Comparison of ENCODE assay signal across 8 mouse cellular contexts in the genomic region with DNA sequence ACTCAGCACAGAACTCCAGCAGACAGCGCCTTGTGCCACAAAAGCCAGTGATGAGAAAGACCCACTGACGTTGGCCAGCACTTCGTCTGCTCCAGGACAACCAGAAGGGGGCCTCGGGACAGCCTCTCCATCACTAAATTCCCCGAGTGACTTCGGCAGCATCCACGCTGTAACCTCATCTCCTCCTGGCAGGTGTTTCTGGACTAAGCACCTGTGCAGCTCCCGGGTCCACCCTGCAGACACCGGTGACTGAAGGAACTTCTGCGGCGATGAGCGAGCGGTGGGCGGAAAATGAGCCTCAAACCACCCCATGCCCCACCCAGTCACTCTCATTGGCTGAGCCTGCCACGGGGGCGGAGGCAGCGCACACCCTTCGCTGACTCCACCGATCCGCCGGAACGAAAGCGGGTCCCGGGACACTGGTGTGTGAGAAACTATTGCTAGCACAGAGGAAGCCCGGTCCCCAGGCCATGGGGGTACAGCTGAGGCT. TPM values are rescaled to one million over a fixed set of nuclear protein-coding genes. Genes with fewer than 3 reads are reported as not detected.
DNase-seq lines count a peak whose midpoint lies in the region; ATAC-seq and TF ChIP-seq lines count a peak whose summit lies in the region.

A gene (plus strand): TSS at position 378 of the 490 bp plus-strand sequence.

- H3K27ac ChIP-seq in CH12.LX (ENCODE audit: insufficient read depth, low read depth), result no peak within 1 kb of the TSS
- H3K27ac ChIP-seq in forebrain, embryonic 10.5 days, result no peak within 1 kb of the TSS
- H3K27ac ChIP-seq in hindbrain, embryonic 11.5 days (ENCODE audit: low read depth, low read length), result no peak within 1 kb of the TSS
- no peak within 1 kb of the TSS for H3K27ac ChIP-seq in limb, embryonic 14.5 days (replicated peaks; ENCODE audit: low read depth, low read length)
- H3K27ac ChIP-seq in midbrain, embryonic 15.5 days, result no peak within 1 kb of the TSS
- H3K27ac ChIP-seq in spleen, adult 2 months (ENCODE audit: insufficient read depth, low read length), result no peak within 1 kb of the TSS

- peak; percentile 97 for ATAC-seq in hindbrain, embryonic 11.5 days (ENCODE audit: low FRiP score)
- peak; percentile 94 for ATAC-seq in limb, embryonic 14.5 days (ENCODE audit: low FRiP score, low read depth)
- ATAC-seq in midbrain, embryonic 15.5 days (replicated peaks), result peak; percentile 95

- in situ Hi-C loops in CH12.LX (cut with MboI; ENCODE audit: low pct_ligation_motif_present, low pct_unique_long_range_greater_than_20kb, low sequenced_read_pairs), result no loop called here

- TF ChIP-seq CTCF in CH12.LX (conservative IDR thresholded peaks at IDR 0.05 in 1 of 2, IDR thresholded peaks at IDR 0.05 in 1 of 2; ENCODE audit: low read depth in 2 of 2, low read length in 2 of 2), result no peak; a peak in 1 of 4 replicates
- no peak for TF ChIP-seq CTCF in spleen, adult 2 months (IDR thresholded peaks at IDR 0.05; ENCODE audit: extremely low read depth, insufficient read depth, insufficient read length, insufficient replicate concordance)

- WGBS in forebrain, embryonic 10.5 days, result 0% methylated on average over 25 of the region's 25 CpGs
- WGBS in hindbrain, embryonic 11.5 days, result 0% methylated on average over 25 of the region's 25 CpGs
- 1% methylated on average over 25 of the region's 25 CpGs for WGBS in limb, embryonic 14.5 days
- under 1% methylated on average over 25 of the region's 25 CpGs for WGBS in midbrain, embryonic 15.5 days
- 1% methylated on average over 25 of the region's 25 CpGs for WGBS in spleen, adult 2 months

- peak within 1 kb of the TSS; percentile 35 to 49 (median 48) for H3K4me3 ChIP-seq in CH12.LX (replicated peaks in 1 of 3; ENCODE audit: low read depth in 2 of 3, low read length in 2 of 3, poor library complexity in 1 of 3)
- H3K4me3 ChIP-seq in forebrain, embryonic 10.5 days, result peak within 1 kb of the TSS; percentile 63
- H3K4me3 ChIP-seq in hindbrain, embryonic 11.5 days (ENCODE audit: low read depth, low read length), result peak within 1 kb of the TSS; percentile 40
- peak within 1 kb of the TSS; percentile 49 for H3K4me3 ChIP-seq in limb, embryonic 14.5 days (replicated peaks; ENCODE audit: low read length)
- H3K4me3 ChIP-seq in midbrain, embryonic 15.5 days, result peak within 1 kb of the TSS; percentile 49
- H3K4me3 ChIP-seq in spleen, adult 2 months (ENCODE audit: extremely low read depth, insufficient read depth, insufficient read length), result peak within 1 kb of the TSS; percentile 63

- H3K27me3 ChIP-seq in CH12.LX (replicated peaks), result peaks cover 18% of the 10 kb centered on the region
- H3K27me3 ChIP-seq in forebrain, embryonic 10.5 days (ENCODE audit: poor library complexity, severe bottlenecking), result peaks cover 72% of the 10 kb centered on the region
- H3K27me3 ChIP-seq in hindbrain, embryonic 11.5 days (ENCODE audit: control insufficient read depth, insufficient read depth, low read length), result peaks cover 6% of the 10 kb centered on the region
- no peaks in the 10 kb centered on the region for H3K27me3 ChIP-seq in limb, embryonic 14.5 days (ENCODE audit: control insufficient read depth, insufficient read depth, low read length)
- peaks cover 26% of the 10 kb centered on the region for H3K27me3 ChIP-seq in midbrain, embryonic 15.5 days (replicated peaks)
- no peaks in the 10 kb centered on the region for H3K27me3 ChIP-seq in spleen, adult 2 months (ENCODE audit: control insufficient read depth, insufficient read depth, low read length)

- TF ChIP-seq POLR2A in CH12.LX (IDR thresholded peaks at IDR 0.05; ENCODE audit: low read depth, low read length), result 0 out of 2 replicates have a peak, but pooled peaks have one; percentile 25
- TF ChIP-seq POLR2A in limb, embryonic 14.5 days (IDR thresholded peaks at IDR 0.05; ENCODE audit: borderline replicate concordance, extremely low read depth, insufficient read depth, insufficient read length), result no peak
- no peak for TF ChIP-seq POLR2A in spleen, adult 2 months (IDR thresholded peaks at IDR 0.05; ENCODE audit: low read depth, low read length)

- no peaks in the 10 kb centered on the region for H3K9me3 ChIP-seq in CH12.LX (replicated peaks; ENCODE audit: low read length)
- no peaks in the 10 kb centered on the region for H3K9me3 ChIP-seq in forebrain, embryonic 10.5 days
- no peaks in the 10 kb centered on the region for H3K9me3 ChIP-seq in hindbrain, embryonic 11.5 days (ENCODE audit: control insufficient read depth, low read length)
- no peaks in the 10 kb centered on the region for H3K9me3 ChIP-seq in limb, embryonic 14.5 days (ENCODE audit: control insufficient read depth, low read length)
- no peaks in the 10 kb centered on the region for H3K9me3 ChIP-seq in midbrain, embryonic 15.5 days

- TF ChIP-seq RAD21 in CH12.LX (IDR thresholded peaks at IDR 0.05; ENCODE audit: low read depth, low read length), result no peak

- no peaks in the 10 kb centered on the region for H3K36me3 ChIP-seq in CH12.LX (replicated peaks in 1 of 2; ENCODE audit: control insufficient read depth in 1 of 2, insufficient read depth in 1 of 2, low read length in 1 of 2)
- H3K36me3 ChIP-seq in forebrain, embryonic 10.5 days (replicated peaks), result no peaks in the 10 kb centered on the region
- no peaks in the 10 kb centered on the region for H3K36me3 ChIP-seq in hindbrain, embryonic 11.5 days (ENCODE audit: control insufficient read depth, insufficient read depth, low read length)
- no peaks in the 10 kb centered on the region for H3K36me3 ChIP-seq in limb, embryonic 14.5 days (ENCODE audit: control insufficient read depth, insufficient read depth, low read length)
- H3K36me3 ChIP-seq in midbrain, embryonic 15.5 days (replicated peaks), result no peaks in the 10 kb centered on the region
- H3K36me3 ChIP-seq in spleen, adult 2 months (ENCODE audit: control insufficient read depth, insufficient read depth, low read length), result no peaks in the 10 kb centered on the region

- peaks cover 3 to 17% of the 10 kb centered on the region in 2 experiments; a peak in 2 of 4 replicates for H3K4me1 ChIP-seq in CH12.LX (ENCODE audit: control insufficient read depth in 1 of 2, insufficient read depth in 2 of 2)
- H3K4me1 ChIP-seq in forebrain, embryonic 10.5 days, result peaks cover 16% of the 10 kb centered on the region
- peaks cover 3% of the 10 kb centered on the region; the same call in 1 of the 2 replicates for H3K4me1 ChIP-seq in hindbrain, embryonic 11.5 days (replicated peaks; ENCODE audit: control insufficient read depth, insufficient read depth, low read length)
- H3K4me1 ChIP-seq in limb, embryonic 14.5 days (ENCODE audit: control insufficient read depth, insufficient read depth, low read length), result 0 out of 2 replicates have a peak, but pooled peaks cover 5% of the 10 kb centered on the region
- peaks cover 13% of the 10 kb centered on the region for H3K4me1 ChIP-seq in midbrain, embryonic 15.5 days
- H3K4me1 ChIP-seq in spleen, adult 2 months (ENCODE audit: control insufficient read depth, insufficient read depth, insufficient read length), result peaks cover 4% of the 10 kb centered on the region; the same call in 1 of the 2 replicates

- dilution Hi-C loops in CH12.LX (cut with MboI; ENCODE audit: extremely low pct_ligation_motif_present, extremely low pct_unique_long_range_greater_than_20kb, low sequenced_read_pairs), result no loop called here

- H3K9ac ChIP-seq in CH12.LX (ENCODE audit: insufficient read depth, low read depth), result no peak within 1 kb of the TSS
- no peak within 1 kb of the TSS for H3K9ac ChIP-seq in hindbrain, embryonic 11.5 days (ENCODE audit: low read depth, low read length)
- peak within 1 kb of the TSS; percentile 45 for H3K9ac ChIP-seq in limb, embryonic 14.5 days (ENCODE audit: low read depth, low read length, severe bottlenecking)
- H3K9ac ChIP-seq in midbrain, embryonic 15.5 days, result peak within 1 kb of the TSS; percentile 33; the same call in 1 of the 2 replicates

- H3K4me2 ChIP-seq in CH12.LX (ENCODE audit: insufficient read depth, low read depth, poor library complexity, severe bottlenecking), result peak within 1 kb of the TSS; percentile 64
- peak within 1 kb of the TSS; percentile 77 for H3K4me2 ChIP-seq in hindbrain, embryonic 11.5 days (replicated peaks; ENCODE audit: low read depth, low read length)
- peak within 1 kb of the TSS; percentile 92 for H3K4me2 ChIP-seq in limb, embryonic 14.5 days (replicated peaks; ENCODE audit: low read depth, low read length, severe bottlenecking)
- H3K4me2 ChIP-seq in midbrain, embryonic 15.5 days, result peak within 1 kb of the TSS; percentile 98

- H3K79me2 ChIP-seq in CH12.LX (replicated peaks; ENCODE audit: control insufficient read depth, extremely low read depth, insufficient read depth, poor library complexity, severe bottlenecking), result no peaks in the 10 kb centered on the region

- TF ChIP-seq EP300 in CH12.LX (IDR thresholded peaks at IDR 0.05; ENCODE audit: low read length), result no peak

- DNase-seq in CH12.LX (ENCODE audit: extremely low read depth), result peak; percentile 69
- peak; percentile 84 for DNase-seq in adrenal gland, adult 2 months
- peak; percentile 80 for DNase-seq in forebrain, embryonic 10.5 days (ENCODE audit: extremely low spot score, low spot score)
- DNase-seq in hindbrain, embryonic 11.5 days (ENCODE audit: low spot score), result peak; percentile 82
- peak; percentile 82 for DNase-seq in limb, embryonic 14.5 days (ENCODE audit: low spot score)
- peak; percentile 50 to 59 for DNase-seq in spleen, adult 2 months (ENCODE audit: low read depth in 1 of 2, low spot score in 2 of 2)
- no peak for DNase-seq in layer of hippocampus, postnatal 25 days (ENCODE audit: extremely low spot score in 1 of 2, low spot score in 1 of 2)

TF ChIP-seq in CH12.LX, 34 proteins besides CTCF, POLR2A, EP300 and RAD21 (continues in another document):
- TF ChIP-seq MAZ (IDR thresholded peaks at IDR 0.05; ENCODE audit: low read depth, low read length) (no peak), TCF12 (IDR thresholded peaks at IDR 0.05; ENCODE audit: low read depth, low read length) (no peak), MAFK (IDR thresholded peaks at IDR 0.05; ENCODE audit: insufficient replicate concordance, low read length) (no peak), MYC (IDR thresholded peaks at IDR 0.05; ENCODE audit: low read depth, low read length) (no peak), USF1 (IDR thresholded peaks at IDR 0.05; ENCODE audit: low read depth, low read length) (0 out of 2 replicates have a peak, but pooled peaks have one; percentile 21)

RNA-seq across cellular contexts. Expression of the gene that starts here (rescaled TPM):
- total RNA-seq in CH12.LX (2012; rRNA removed), result not detected in 2 replicates
- not detected in 2 replicates for total RNA-seq in CH12.LX (2014; rRNA removed)
- polyA plus RNA-seq in CH12.LX (2012; ENCODE audit: insufficient read length, low read depth), result not detected in 2 replicates
- total RNA-seq in adrenal gland, adult 2 months (2021), result 1 to 10 TPM in 1 of 2 experiments, under 1 TPM in 1; 0.38 to 2.8 TPM
- polyA plus RNA-seq in adrenal gland, adult 2 months (2012; rRNA removed), result 0.15 and 0.32 TPM in 2 replicates
- polyA plus RNA-seq in forebrain, embryonic 10.5 days (2016; fragmentation: Nextera tagmentation; extraction: Ambion mirVana), result 0.16 and 0.33 TPM in 2 replicates
- 0.36 and 0.45 TPM in 2 replicates for polyA plus RNA-seq in hindbrain, embryonic 11.5 days (2014; fragmentation: Nextera tagmentation; extraction: Ambion mirVana)
- 2.3 and 2.4 TPM in 2 replicates for polyA plus RNA-seq in limb, embryonic 14.5 days (2012; rRNA removed)
- 12.6 and 16.5 TPM in 2 replicates for polyA plus RNA-seq in limb, embryonic 14.5 days (2014; fragmentation: Nextera tagmentation; extraction: Ambion mirVana)
- polyA plus RNA-seq in midbrain, embryonic 15.5 days (2015; fragmentation: Nextera tagmentation; extraction: Ambion mirVana), result 0.93 and 1.6 TPM in 2 replicates
- polyA plus RNA-seq in spleen, adult 2 months (2012; rRNA removed), result 0.11 and 0.26 TPM in 2 replicates
- not detected for total RNA-seq in layer of hippocampus, postnatal 25 days (2021)

Comparison
In these comparisons a context has a peak if more than half of its experiments do, and no peak if none do; other contexts are left out.
1. Peak in DNase-seq, H3K4me3 ChIP-seq and H3K4me2 ChIP-seq in CH12.LX; RNA of the gene not detected or under 1 TPM.
2. Peak in DNase-seq and H3K4me3 ChIP-seq in forebrain, embryonic 10.5 days; RNA of the gene not detected or under 1 TPM.
3. Peak in DNase-seq, ATAC-seq, H3K4me3 ChIP-seq and H3K4me2 ChIP-seq in hindbrain, embryonic 11.5 days; RNA of the gene not detected or under 1 TPM.
4. Peak in DNase-seq and H3K4me3 ChIP-seq in spleen, adult 2 months; RNA of the gene not detected or under 1 TPM.
5. DNase-seq: peak in adrenal gland, adult 2 months (single experiment) and limb, embryonic 14.5 days (single experiment); none in layer of hippocampus, postnatal 25 days (0 of 2).
6. H3K9ac ChIP-seq: peak in limb, embryonic 14.5 days (single experiment) and midbrain, embryonic 15.5 days (single experiment); none in CH12.LX (single experiment) and hindbrain, embryonic 11.5 days (single experiment).
7. Peak in every context shown above with its lines, with median percentiles within 50 percentile points of each other: H3K4me2 ChIP-seq, H3K4me3 ChIP-seq and ATAC-seq.